Comparison of ENCODE assay signal across 8 mouse cellular contexts in genomic region chr6:50312647-50313046, GRCm38 (mm10). TPM values are rescaled to one million over a fixed set of nuclear protein-coding genes. Genes with fewer than 3 reads are reported as not detected.
DNase-seq lines count a peak whose midpoint lies in the region; ATAC-seq lines count a peak whose summit lies in the region.

No protein-coding gene starts in this region.

- no peak overlapping the region for H3K9ac ChIP-seq in hindbrain, embryonic 13.5 days

- H3K27ac ChIP-seq in hindbrain, embryonic 13.5 days = no peak overlapping the region

- peak; percentile 69 for ATAC-seq in hindbrain, embryonic 13.5 days (ENCODE audit: low FRiP score)

- H3K27me3 ChIP-seq in hindbrain, embryonic 13.5 days = no peaks in the 10 kb centered on the region

- no peak overlapping the region for H3K4me2 ChIP-seq in hindbrain, embryonic 13.5 days

- no peaks in the 10 kb centered on the region for H3K36me3 ChIP-seq in hindbrain, embryonic 13.5 days

- DNase-seq in NIH3T3 (ENCODE audit: low read depth) = peak; percentile 94
- DNase-seq in cerebellum, adult 9-10 months = peak; percentile 85
- peak; percentile 45 to 88 for DNase-seq in frontal cortex, adult 2 months (ENCODE audit: extremely low spot score in 1 of 2, low spot score in 1 of 2)
- peak; percentile 76 to 82 for DNase-seq in layer of hippocampus, postnatal 10 days (ENCODE audit: low spot score in 2 of 2)
- peak; percentile 82 for DNase-seq in lung, postnatal 36 days
- DNase-seq in right cerebral cortex, adult 18-20 months = peak; percentile 82
- peak; percentile 52 to 65 for DNase-seq in urinary bladder, adult 18-20 months (ENCODE audit: low spot score in 2 of 2)

- H3K9me3 ChIP-seq in hindbrain, embryonic 13.5 days = no peaks in the 10 kb centered on the region

- H3K4me1 ChIP-seq in hindbrain, embryonic 13.5 days (replicated peaks) = no peaks in the 10 kb centered on the region

- no peak overlapping the region for H3K4me3 ChIP-seq in hindbrain, embryonic 13.5 days

- WGBS in hindbrain, embryonic 13.5 days = 46% methylated on average over 4 of the region's 4 CpGs

RNA-seq across cellular contexts. Expression of gene Gsdme, which starts 49.0 kb away (rescaled TPM):
- polyA plus RNA-seq in frontal cortex, adult 2 months (2012; rRNA removed) = 11.1 and 11.6 TPM in 2 replicates
- 69.8 and 71.0 TPM in 2 replicates for polyA plus RNA-seq in hindbrain, embryonic 13.5 days (2015; fragmentation: Nextera tagmentation; extraction: Ambion mirVana)
- total RNA-seq in layer of hippocampus, postnatal 10 days (2021) = 10 to 100 TPM; 14.6 to 15.6 TPM
